Mouse (Mus musculus): Measurements from ENCODE around the gene Ndn. TPM values are rescaled to one million over a fixed set of nuclear protein-coding genes. Genes with fewer than 3 reads are reported as not detected.

The Ndn gene
- polyA plus RNA-seq, 1 experiment from 2014 or later: 343 TPM

DNA sequence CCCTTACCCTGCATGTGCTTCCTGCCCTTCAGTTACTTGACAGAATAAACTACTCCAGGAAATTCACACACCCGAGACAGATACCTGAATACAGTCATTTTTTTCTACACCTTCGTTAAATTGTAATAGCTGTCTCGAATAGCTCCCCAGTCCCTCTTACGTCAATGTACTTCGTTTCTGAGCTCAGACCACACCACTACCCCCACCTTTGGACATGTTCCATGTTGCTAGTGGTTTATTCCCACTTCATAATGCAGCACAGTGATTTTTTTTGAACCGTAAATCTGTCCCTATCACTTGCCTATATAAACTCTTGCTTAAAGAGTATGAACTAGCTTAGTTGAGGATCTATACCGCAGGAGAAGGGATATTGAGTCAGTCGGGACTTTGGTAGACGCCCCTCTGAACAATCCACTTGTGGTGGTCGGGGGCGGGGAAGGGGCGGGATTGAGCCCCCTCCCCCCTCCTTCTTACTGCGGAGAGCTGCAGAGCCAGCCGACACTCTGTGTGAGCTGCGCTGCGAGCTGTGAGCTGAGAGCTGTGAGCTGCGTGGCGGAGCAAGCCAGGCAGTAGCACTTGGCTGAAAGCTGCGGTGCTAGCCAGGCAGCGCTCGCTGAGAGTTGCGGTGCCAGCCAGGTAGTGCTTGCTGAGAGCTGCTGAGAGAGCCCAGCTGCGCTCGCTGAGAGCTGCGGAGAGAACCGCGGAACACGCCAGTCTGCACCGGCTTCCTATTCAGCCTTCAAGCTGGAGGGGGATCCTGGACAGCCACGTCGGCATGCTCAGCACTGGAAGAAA, 30.3 kb downstream of the Ndn start, which contains the start of gene Magel2:
Gene Magel2, plus strand, starts transcription at position 501 of the 795 bp plus-strand sequence.
- Histone ChIP-seq H3K4me2 (peak within 1 kb of the TSS; percentile 65), H3K9ac (peak within 1 kb of the TSS; percentile 81), H3K27ac (replicated peaks) (peak within 1 kb of the TSS; percentile 83), H3K36me3 (no peaks in the 10 kb centered on the region), H3K9me3 (peaks cover 18% of the 10 kb centered on the region; the same call in 1 of the 2 replicates), H3K4me1 (replicated peaks) (peaks cover 15% of the 10 kb centered on the region), H3K27me3 (no peaks in the 10 kb centered on the region), H3K4me3 (peak within 1 kb of the TSS; percentile 57)
- ATAC-seq (ENCODE audit: low read depth): peak; percentile 95
- 26% methylated on average over 31 of the region's 31 CpGs for WGBS

DNA sequence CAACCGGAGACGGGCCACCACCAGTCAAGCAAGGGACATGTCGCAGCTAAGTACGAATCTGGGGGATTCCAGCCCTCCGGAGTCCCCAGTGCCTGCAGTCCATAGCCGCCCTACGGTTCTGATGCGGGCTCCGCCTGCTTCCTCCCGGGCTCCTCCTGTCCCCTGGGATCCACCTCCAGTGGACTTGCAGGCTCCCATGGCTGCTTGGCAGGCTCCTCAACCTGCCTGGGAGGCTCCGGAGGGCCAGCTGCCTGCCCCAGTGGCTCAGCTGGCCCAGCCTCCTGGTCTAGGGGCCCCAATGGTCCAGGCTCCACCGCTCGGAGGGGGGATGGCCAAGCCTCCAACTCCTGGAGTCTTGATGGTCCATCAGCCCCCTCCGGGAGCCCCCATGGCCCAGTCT, 30.9 kb downstream of the Ndn start:
- no peaks in the 10 kb centered on the region for H3K27me3 ChIP-seq
- H3K27ac ChIP-seq (replicated peaks): peak overlapping the region; percentile 83
- H3K4me1 ChIP-seq (replicated peaks): peaks cover 15% of the 10 kb centered on the region
- H3K9ac ChIP-seq: peak overlapping the region; percentile 81
- H3K4me2 ChIP-seq: peak overlapping the region; percentile 65
- H3K36me3 ChIP-seq: no peaks in the 10 kb centered on the region
- 41% methylated on average over 14 of the region's 14 CpGs for WGBS
- H3K9me3 ChIP-seq: peaks cover 18% of the 10 kb centered on the region; the same call in 1 of the 2 replicates
- peak overlapping the region; percentile 57 for H3K4me3 ChIP-seq
- peak; percentile 60 for ATAC-seq (ENCODE audit: low read depth)

DNA sequence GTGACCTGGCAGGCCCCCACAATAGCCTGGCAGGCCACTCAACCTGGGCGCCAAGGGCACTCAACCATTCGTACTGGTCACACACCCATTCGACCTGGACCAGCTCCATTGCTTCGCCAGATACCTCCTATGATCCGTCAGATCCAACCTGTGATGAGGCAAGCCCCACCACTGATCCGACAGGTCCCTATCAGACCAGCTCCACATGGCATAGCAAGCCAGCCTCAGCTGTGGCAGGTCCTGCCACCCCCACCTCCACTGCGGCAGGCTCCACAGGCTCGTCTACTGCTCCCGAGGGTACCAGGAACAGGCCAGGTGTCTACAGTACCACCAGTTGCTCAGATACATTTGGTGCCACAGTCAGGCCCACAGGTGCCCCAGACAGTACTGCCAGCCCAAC, 32.2 kb downstream of the Ndn start:
- Histone ChIP-seq H3K9me3 (peaks cover 18% of the 10 kb centered on the region; the same call in 1 of the 2 replicates), H3K4me3 (peak overlapping the region; percentile 57), H3K9ac (peak overlapping the region; percentile 81; the same call in 1 of the 2 replicates), H3K36me3 (no peaks in the 10 kb centered on the region), H3K27ac (replicated peaks) (no peak overlapping the region), H3K4me2 (peak overlapping the region; percentile 65), H3K4me1 (replicated peaks) (peaks cover 15% of the 10 kb centered on the region), H3K27me3 (no peaks in the 10 kb centered on the region)
- no peak for ATAC-seq (ENCODE audit: low read depth)
- WGBS: 86% methylated on average over 9 of the region's 9 CpGs

DNA sequence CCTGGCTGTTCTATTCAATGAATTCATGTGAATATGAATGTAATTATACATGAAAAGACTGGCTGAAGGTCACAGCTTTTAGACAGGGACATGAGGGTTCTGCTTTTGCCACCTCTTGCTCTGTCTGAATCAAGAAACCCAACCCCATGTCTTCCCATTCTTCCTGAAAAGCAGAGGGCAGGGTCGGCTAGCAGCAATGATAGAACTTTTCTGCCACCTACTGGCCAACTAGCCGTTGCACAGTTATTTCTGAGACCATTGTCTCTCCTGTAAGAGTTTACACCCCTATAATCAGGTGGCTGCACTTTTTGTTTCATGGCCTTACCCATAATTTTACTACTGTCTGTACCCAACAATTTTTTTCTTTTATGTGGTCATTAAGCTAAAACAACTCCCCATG, 36.0 kb downstream of the Ndn start:
- peaks cover 15% of the 10 kb centered on the region for H3K4me1 ChIP-seq (replicated peaks)
- ATAC-seq (ENCODE audit: low read depth): peak; percentile 62
- H3K9ac ChIP-seq: no peak overlapping the region
- peaks cover 15% of the 10 kb centered on the region; the same call in 1 of the 2 replicates for H3K9me3 ChIP-seq
- H3K4me2 ChIP-seq: no peak overlapping the region
- H3K36me3 ChIP-seq: no peaks in the 10 kb centered on the region
- no peaks in the 10 kb centered on the region for H3K27me3 ChIP-seq
- 14% methylated on average over 2 of the region's 2 CpGs for WGBS
- no peak overlapping the region for H3K4me3 ChIP-seq
- no peak overlapping the region for H3K27ac ChIP-seq (replicated peaks)

DNA sequence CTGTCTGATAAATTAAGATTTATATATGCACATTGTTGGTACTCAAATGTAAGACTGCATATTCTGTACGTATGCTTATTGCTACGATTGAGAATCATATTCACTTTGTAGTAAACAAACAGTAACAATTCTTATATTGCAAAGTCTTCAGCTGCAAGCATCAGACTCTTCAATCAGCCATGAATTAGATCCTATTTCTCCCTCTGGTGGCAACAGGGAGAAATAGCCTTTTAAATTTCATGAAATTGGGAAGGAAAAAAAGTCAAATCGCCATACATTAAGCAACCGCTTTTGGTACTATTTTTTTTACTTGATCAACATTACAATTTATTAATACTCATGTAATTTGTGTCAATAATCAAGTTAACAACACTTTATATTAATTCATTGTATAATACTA, 41.9 kb downstream of the Ndn start:
- Histone ChIP-seq H3K9ac (no peak overlapping the region), H3K4me1 (replicated peaks) (no peaks in the 10 kb centered on the region), H3K27me3 (no peaks in the 10 kb centered on the region), H3K27ac (replicated peaks) (no peak overlapping the region), H3K4me3 (no peak overlapping the region), H3K36me3 (no peaks in the 10 kb centered on the region), H3K9me3 (no peaks in the 10 kb centered on the region), H3K4me2 (no peak overlapping the region)
- WGBS: 52% methylated on average over 4 of the region's 4 CpGs
- ATAC-seq (ENCODE audit: low read depth): no peak

DNA sequence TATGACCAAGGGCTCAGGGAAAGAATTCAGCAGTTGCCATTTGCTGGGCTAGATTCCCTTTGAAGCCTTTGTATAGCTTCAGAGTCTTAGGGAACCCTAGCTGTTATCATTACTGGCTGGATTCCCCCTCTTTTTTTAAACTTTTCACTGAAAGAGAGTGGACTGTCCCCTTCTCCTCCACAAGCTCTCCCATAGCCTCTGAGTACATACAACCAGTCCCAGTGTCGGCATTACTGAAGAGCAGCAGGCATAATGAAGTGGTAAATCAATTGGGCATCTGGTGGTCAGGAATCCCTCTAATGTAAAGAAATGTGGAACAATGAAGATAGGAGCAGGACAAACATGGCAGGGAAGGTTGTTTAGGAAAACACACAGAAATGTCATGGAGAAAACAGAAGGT, 45.8 kb downstream of the Ndn start:
- no peaks in the 10 kb centered on the region for H3K4me1 ChIP-seq (replicated peaks)
- no peak overlapping the region for H3K27ac ChIP-seq (replicated peaks)
- no peak overlapping the region for H3K4me2 ChIP-seq
- H3K9ac ChIP-seq: no peak overlapping the region
- 31% methylated on average over 1 of the region's 1 CpGs for whole genome bisulfite sequencing
- no peaks in the 10 kb centered on the region for H3K36me3 ChIP-seq
- no peaks in the 10 kb centered on the region for H3K9me3 ChIP-seq
- ATAC-seq (ENCODE audit: low read depth): no peak
- no peaks in the 10 kb centered on the region for H3K27me3 ChIP-seq
- H3K4me3 ChIP-seq: no peak overlapping the region

Other genes starting within 250 kb of the Ndn start
- 9.7 and 9.9 TPM in 2 replicates for gene Magel2, start 30.4 kb downstream of the Ndn start, polyA plus RNA-seq (2015; fragmentation: Nextera tagmentation; extraction: Ambion mirVana)
- 14.4 and 16.7 TPM in 2 replicates for gene Mkrn3, start 73.6 kb downstream of the Ndn start, polyA plus RNA-seq (2015; fragmentation: Nextera tagmentation; extraction: Ambion mirVana)
- 14.6 and 19.1 TPM in 2 replicates for gene Peg12, start 117.9 kb downstream of the Ndn start, polyA plus RNA-seq (2015; fragmentation: Nextera tagmentation; extraction: Ambion mirVana)